Mouse (Mus musculus) kidney, adult 2 months (tissue): ENCODE measurements at regions not wholly inside any gene's neighbourhood (a gene's known extent, or its start where the extent isn't known, plus 50 kb on each side); places are given as distances from the start of the nearest gene placed in this dataset.

Source experiments
- CTCF ChIP-seq: fragments of 200-500 bp; conservative IDR thresholded peaks from 2 replicates; pipeline ENCODE4 v1.5.1; 2011; ENCODE audit warnings: low read depth, mild to moderate bottlenecking, control low read depth, low read length, moderate library complexity, mixed read lengths; ENCODE audit not compliant: insufficient read depth, insufficient read length
- POLR2A ChIP-seq: fragments of 200-500 bp; IDR thresholded peaks from one replicate; pipeline ENCODE4 v1.6.1; 2011; ENCODE audit warnings: low read depth, low read length, control low read depth

DNA sequence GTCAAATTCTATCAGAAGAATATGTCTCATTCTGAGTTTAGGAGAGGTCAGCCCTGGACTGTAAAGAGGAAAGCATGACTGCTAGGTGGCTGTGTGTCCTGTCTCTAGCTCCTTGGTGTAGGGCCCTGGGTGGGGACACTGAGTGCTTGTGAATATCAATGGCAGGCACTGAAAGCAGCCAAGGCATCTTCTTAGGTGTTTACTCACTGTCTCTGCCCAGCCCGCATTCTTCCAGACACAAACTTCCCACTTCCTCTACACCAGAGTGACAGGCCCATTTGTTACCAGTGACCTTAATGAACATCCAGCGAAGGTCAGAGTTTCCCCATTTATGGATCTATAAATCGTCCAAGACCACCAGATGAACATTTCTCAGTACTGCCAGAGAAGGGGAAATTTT is 823.1 kb downstream of the Efna5 start:
- TF ChIP-seq CTCF (no peak), POLR2A (no peak)
